Mouse (Mus musculus) cerebellum, adult 2 months (tissue): Measurements from ENCODE around the gene Asxl2.

ENCODE experiments used
- CTCF ChIP-seq: fragments of 200-500 bp; IDR thresholded peaks from 2 replicates; pipeline ENCODE4 v1.5.1; 2011; ENCODE audit warnings: low read depth, mild to moderate bottlenecking, control low read depth, low read length, moderate library complexity, borderline replicate concordance; ENCODE audit not compliant: insufficient read depth
- POLR2A ChIP-seq: fragments of 200-500 bp; IDR thresholded peaks from 2 replicates; pipeline ENCODE4 v1.6.1; 2011; ENCODE audit warnings: low read length, control low read depth, borderline replicate concordance; ENCODE audit not compliant: insufficient read depth

DNA sequence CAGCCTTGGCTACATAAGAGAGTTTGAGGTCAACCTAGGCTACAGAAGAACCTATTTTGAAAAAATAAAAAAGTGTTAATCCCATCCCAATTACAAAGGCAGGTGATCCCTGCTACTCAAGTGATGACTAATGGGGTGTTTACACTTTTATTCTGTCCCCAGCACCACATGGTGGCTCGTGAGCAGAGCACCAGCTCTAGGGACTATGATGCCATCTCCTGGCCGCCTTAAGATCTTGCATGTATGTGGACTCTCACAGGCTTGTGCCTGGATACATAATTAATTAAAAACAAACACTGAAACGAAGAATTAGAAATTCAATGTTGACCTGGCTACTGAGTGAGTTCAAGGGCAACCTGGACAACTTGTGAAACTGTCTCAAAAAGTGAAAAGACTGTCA lies 49.5 kb upstream of the Asxl2 start:
- TF ChIP-seq CTCF (peak; percentile 37; the same call in 1 of the 2 replicates), POLR2A (no peak)
